In genomic region chr1:59788975-59789374, GRCm38 (mm10) we compare ENCODE assay signal across 14 mouse cellular contexts. TPM values are rescaled to one million over a fixed set of nuclear protein-coding genes. Genes with fewer than 3 reads are reported as not detected.
A peak's percentile ranks its signal among the peaks of the same experiment; 100 is the strongest.
DNase-seq lines count a peak whose midpoint lies in the region; ATAC-seq and TF ChIP-seq lines count a peak whose summit lies in the region.
"Had no signal": no experiment of that assay in that cellular context is flagged by ENCODE, and none has a peak within 500 bp of the region (broad histone marks: within the 10 kb centered on the region; RNA-seq: fewer than 3 reads in every experiment).

No protein-coding gene starts in this region.

- H3K27ac ChIP-seq in midbrain, embryonic 11.5 days (ENCODE audit: low read depth, low read length) = no peak overlapping the region
- no peak overlapping the region for H3K27ac ChIP-seq in midbrain, embryonic 10.5 days (replicated peaks)
- H3K27ac ChIP-seq in forebrain, embryonic 15.5 days (replicated peaks) = peak overlapping the region; percentile 85
- H3K27ac ChIP-seq in olfactory bulb, adult 2 months (ENCODE audit: insufficient read depth, low read depth, low read length) = peak overlapping the region; percentile 25; the same call in 1 of the 2 replicates
- H3K27ac ChIP-seq: heart, embryonic 10.5 days; kidney, postnatal 0 days had no signal

- no peaks in the 10 kb centered on the region for H3K27me3 ChIP-seq in midbrain, embryonic 11.5 days (ENCODE audit: control insufficient read depth, insufficient read depth, low read length)
- no peaks in the 10 kb centered on the region for H3K27me3 ChIP-seq in midbrain, embryonic 10.5 days (ENCODE audit: low read depth, poor library complexity, severe bottlenecking)
- H3K27me3 ChIP-seq in forebrain, embryonic 15.5 days = no peaks in the 10 kb centered on the region

- no peaks in the 10 kb centered on the region for H3K9me3 ChIP-seq in midbrain, embryonic 11.5 days (ENCODE audit: control insufficient read depth, low read length)
- H3K9me3 ChIP-seq in midbrain, embryonic 10.5 days (replicated peaks) = no peaks in the 10 kb centered on the region
- no peaks in the 10 kb centered on the region for H3K9me3 ChIP-seq in forebrain, embryonic 15.5 days
- H3K9me3 ChIP-seq: heart, embryonic 10.5 days had no signal

- TF ChIP-seq POLR2A in olfactory bulb, adult 2 months (IDR thresholded peaks at IDR 0.05; ENCODE audit: insufficient read depth, low read depth, low read length) = no peak

- no peak overlapping the region for H3K4me2 ChIP-seq in midbrain, embryonic 11.5 days
- peak overlapping the region; percentile 20 for H3K4me2 ChIP-seq in forebrain, embryonic 15.5 days (replicated peaks)

- DNase-seq in midbrain, embryonic 11.5 days (ENCODE audit: low spot score, missing footprints) = no peak
- no peak for DNase-seq in midbrain, embryonic 10.5 days (ENCODE audit: low spot score)
- DNase-seq in thymus, postnatal 25 days = no peak
- no peak for DNase-seq in embryo, embryonic 11 days
- no peak for DNase-seq in spleen, postnatal 36 days (ENCODE audit: low spot score in 2 of 2)
- DNase-seq: adrenal gland, adult 2 months; liver had no signal

- no peak overlapping the region for H3K4me3 ChIP-seq in midbrain, embryonic 11.5 days (ENCODE audit: low read depth, low read length)
- no peak overlapping the region for H3K4me3 ChIP-seq in midbrain, embryonic 10.5 days
- H3K4me3 ChIP-seq in forebrain, embryonic 15.5 days = 0 out of 2 replicates have a peak overlapping the region, but pooled peaks have one; percentile 8
- H3K4me3 ChIP-seq in olfactory bulb, adult 2 months (ENCODE audit: insufficient read depth, low read depth, low read length) = no peak overlapping the region
- H3K4me3 ChIP-seq: heart, embryonic 10.5 days had no signal

- no peak for TF ChIP-seq CTCF in olfactory bulb, adult 2 months (IDR thresholded peaks at IDR 0.05; ENCODE audit: insufficient read depth, low read depth, low read length)

- H3K9ac ChIP-seq in midbrain, embryonic 11.5 days (ENCODE audit: low read length) = no peak overlapping the region
- no peak overlapping the region for H3K9ac ChIP-seq in forebrain, embryonic 15.5 days (replicated peaks)

- peak; percentile 72 for ATAC-seq in midbrain, embryonic 11.5 days (ENCODE audit: low FRiP score)
- ATAC-seq in forebrain, embryonic 15.5 days (replicated peaks) = peak; percentile 94
- peak; percentile 57; the same call in 1 of the 2 replicates for ATAC-seq in megakaryocyte progenitor cell, adult 5-6 weeks (replicated peaks; ENCODE audit: poor library complexity)
- ATAC-seq: CD4-positive, CD25-positive, alpha-beta regulatory T cell, adult 4 months; lung, postnatal 0 days had no signal

- H3K36me3 ChIP-seq in midbrain, embryonic 11.5 days (ENCODE audit: control insufficient read depth, insufficient read depth, low read length) = no peaks in the 10 kb centered on the region
- peaks cover 15% of the 10 kb centered on the region for H3K36me3 ChIP-seq in midbrain, embryonic 10.5 days
- H3K36me3 ChIP-seq in forebrain, embryonic 15.5 days = no peaks in the 10 kb centered on the region

- peaks cover 5% of the 10 kb centered on the region; the same call in 1 of the 2 replicates for H3K4me1 ChIP-seq in midbrain, embryonic 11.5 days (ENCODE audit: control insufficient read depth, insufficient read depth, low read length)
- H3K4me1 ChIP-seq in midbrain, embryonic 10.5 days = peaks cover 24% of the 10 kb centered on the region
- peaks cover 17% of the 10 kb centered on the region for H3K4me1 ChIP-seq in forebrain, embryonic 15.5 days
- peaks cover 3% of the 10 kb centered on the region; the same call in 1 of the 2 replicates for H3K4me1 ChIP-seq in olfactory bulb, adult 2 months (ENCODE audit: control insufficient read depth, insufficient read depth, low read length)
- H3K4me1 ChIP-seq: heart, embryonic 10.5 days had no signal

- 37% methylated on average over 6 of the region's 6 CpGs for WGBS in midbrain, embryonic 11.5 days
- WGBS in midbrain, embryonic 10.5 days = 51% methylated on average over 6 of the region's 6 CpGs
- 7% methylated on average over 6 of the region's 6 CpGs for WGBS in forebrain, embryonic 15.5 days
- WGBS in olfactory bulb, adult 2 months = 31% methylated on average over 6 of the region's 6 CpGs

RNA-seq across cellular contexts. Expression of gene Bmpr2, which starts 25.8 kb away (rescaled TPM):
- polyA plus RNA-seq in midbrain, embryonic 11.5 days (2014; fragmentation: Nextera tagmentation; extraction: Ambion mirVana) = 11.2 and 12.5 TPM in 2 replicates
- 4.4 and 5.7 TPM in 2 replicates for polyA plus RNA-seq in midbrain, embryonic 10.5 days (2016; fragmentation: Nextera tagmentation; extraction: Ambion mirVana)
- polyA plus RNA-seq in forebrain, embryonic 15.5 days (2015; fragmentation: Nextera tagmentation; extraction: Ambion mirVana) = 13.1 and 13.4 TPM in 2 replicates
- total RNA-seq in megakaryocyte progenitor cell, adult 5-6 weeks (2015) = 12.5 and 13.5 TPM in 2 replicates
- total RNA-seq in megakaryocyte progenitor cell, adult 5-6 weeks (2017) = 6.0 and 6.5 TPM in 2 replicates
- polyA plus RNA-seq in olfactory bulb, adult 2 months (2012; ENCODE audit: insufficient read depth, insufficient read length, low replicate concordance, missing spikeins) = 58.9 and 146 TPM in 2 replicates

Comparison
In these comparisons a context has a peak if more than half of its experiments do, and no peak if none do; other contexts are left out.
1. H3K27ac ChIP-seq: peak in forebrain, embryonic 15.5 days (single experiment) and olfactory bulb, adult 2 months (single experiment); none in midbrain, embryonic 11.5 days (single experiment) and midbrain, embryonic 10.5 days (single experiment).
2. Peak in every context shown above with its lines, with median percentiles within 50 percentile points of each other: ATAC-seq.